Mouse (Mus musculus): ENCODE measurements around the gene Clmp. TPM values are rescaled to one million over a fixed set of nuclear protein-coding genes. Genes with fewer than 3 reads are reported as not detected.
A peak's percentile ranks its signal among the peaks of the same experiment; 100 is the strongest.

Clmp gene
- 11.8 and 16.5 TPM in 2 replicates for polyA plus RNA-seq (2012; rRNA removed)

DNA sequence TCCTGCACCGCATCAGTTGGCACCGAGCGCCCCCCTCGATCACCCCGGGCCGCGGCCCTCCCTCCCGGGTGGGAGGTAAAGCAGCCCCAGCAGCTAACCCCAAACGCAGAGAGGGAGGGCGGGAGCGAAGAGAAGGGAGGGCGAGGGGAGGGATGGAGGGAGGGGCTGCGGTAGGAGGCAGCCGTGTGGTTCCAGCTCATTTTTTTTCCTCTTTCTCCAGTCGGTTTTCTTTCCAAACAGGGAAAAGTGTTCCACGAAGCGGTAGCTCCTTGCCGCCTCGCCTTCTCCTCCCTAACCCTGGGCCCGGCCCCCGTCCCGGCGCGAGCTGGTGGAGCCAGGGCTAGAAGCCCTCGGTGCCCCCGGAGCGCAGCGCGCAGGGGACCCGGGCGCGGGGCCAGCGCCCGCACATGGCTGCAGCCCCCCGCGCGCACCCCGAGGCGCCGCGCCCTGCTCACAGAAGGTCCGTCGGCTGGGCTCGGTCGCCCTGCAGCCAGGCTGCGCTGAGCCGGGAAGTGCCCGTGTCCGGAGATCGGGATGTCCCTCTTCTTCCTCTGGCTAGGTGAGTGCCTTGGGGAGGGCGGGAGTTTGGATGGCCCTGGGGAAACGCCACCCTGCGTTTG is at the start of gene Clmp:
Clmp (plus strand) TSS at position 162 of the 620 bp plus-strand sequence.
- TF ChIP-seq CTCF (IDR thresholded peaks at IDR 0.05; ENCODE audit: insufficient read depth, low read length) (no peak), POLR2A (IDR thresholded peaks at IDR 0.05; ENCODE audit: borderline replicate concordance, extremely low read depth, low read depth, low read length) (no peak)
- peak within 1 kb of the TSS; percentile 36 for H3K4me3 ChIP-seq (replicated peaks; ENCODE audit: extremely low read depth, low read depth, low read length)
- WGBS: 1% methylated on average over 52 of the region's 53 CpGs
- DNase-seq: no peak
- no peaks in the 10 kb centered on the region for H3K4me1 ChIP-seq (ENCODE audit: control insufficient read depth, insufficient read depth, low read length)

DNA sequence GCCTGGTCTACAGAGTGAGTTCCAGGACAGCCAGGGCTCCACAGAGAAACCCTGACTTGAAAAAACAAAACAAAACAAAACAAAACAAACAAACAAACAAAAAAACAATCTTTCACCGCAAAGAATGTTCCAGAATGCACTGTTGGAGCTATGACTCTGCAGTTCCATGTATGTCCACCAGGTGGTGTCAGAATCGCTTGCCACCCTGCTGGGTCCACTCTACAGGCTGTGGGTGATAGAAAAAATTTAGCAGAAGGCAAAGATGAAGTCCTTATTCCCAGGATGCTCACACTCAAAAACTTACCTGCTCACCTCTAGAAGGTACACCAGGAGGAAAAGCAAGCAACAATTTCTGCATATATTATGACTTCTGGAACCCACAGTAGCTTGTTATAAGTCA is 49.7 kb upstream of the Clmp start:
- H3K4me3 ChIP-seq (replicated peaks; ENCODE audit: extremely low read depth, low read depth, low read length): no peak overlapping the region
- DNase-seq: peak; percentile 51
- peak; percentile 95 for TF ChIP-seq CTCF (IDR thresholded peaks at IDR 0.05; ENCODE audit: insufficient read depth, low read length)
- TF ChIP-seq POLR2A (IDR thresholded peaks at IDR 0.05; ENCODE audit: borderline replicate concordance, extremely low read depth, low read depth, low read length): no peak
- 1% methylated on average over 2 of the region's 2 CpGs for WGBS
- H3K4me1 ChIP-seq (ENCODE audit: control insufficient read depth, insufficient read depth, low read length): no peaks in the 10 kb centered on the region

DNA sequence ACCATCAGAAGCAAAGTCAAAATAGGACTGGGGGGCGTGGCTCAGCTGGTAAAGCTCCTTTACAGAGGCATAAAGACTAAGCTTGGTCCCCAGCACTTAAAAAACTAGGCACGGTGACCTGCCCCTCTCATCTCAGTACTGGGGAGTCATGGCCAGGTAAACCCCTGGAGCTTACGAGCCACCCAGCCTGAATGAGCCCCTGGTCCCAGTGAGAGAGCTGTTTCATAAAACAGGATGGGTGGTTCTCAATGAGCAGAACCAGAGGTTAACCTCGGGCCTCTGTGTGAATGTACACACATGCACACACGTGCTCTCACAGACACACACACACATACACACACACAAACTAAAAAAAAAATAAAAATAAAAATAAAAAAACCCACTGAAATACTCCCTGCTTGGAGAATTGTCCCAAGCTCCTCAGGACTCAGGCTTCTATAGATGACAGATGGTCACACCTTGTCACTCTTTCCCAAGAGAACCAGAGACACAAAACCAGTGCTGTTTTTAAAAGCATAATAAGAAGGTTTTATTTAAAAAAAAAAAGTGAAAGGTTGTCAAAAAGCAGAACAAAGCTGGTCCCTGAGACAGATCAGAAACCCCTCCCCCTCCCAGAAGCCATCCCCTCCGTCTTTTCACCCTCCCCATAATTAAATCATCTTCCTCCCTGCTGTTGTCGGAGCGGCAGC is 47.9 kb upstream of the Clmp start:
- TF ChIP-seq POLR2A (IDR thresholded peaks at IDR 0.05; ENCODE audit: borderline replicate concordance, extremely low read depth, low read depth, low read length) (no peak), CTCF (IDR thresholded peaks at IDR 0.05; ENCODE audit: insufficient read depth, low read length) (no peak)
- Histone ChIP-seq H3K4me3 (replicated peaks; ENCODE audit: extremely low read depth, low read depth, low read length) (peak overlapping the region; percentile 61), H3K4me1 (ENCODE audit: control insufficient read depth, insufficient read depth, low read length) (no peaks in the 10 kb centered on the region)
- DNase-seq: no peak
- 44% methylated on average over 8 of the region's 8 CpGs for WGBS

DNA sequence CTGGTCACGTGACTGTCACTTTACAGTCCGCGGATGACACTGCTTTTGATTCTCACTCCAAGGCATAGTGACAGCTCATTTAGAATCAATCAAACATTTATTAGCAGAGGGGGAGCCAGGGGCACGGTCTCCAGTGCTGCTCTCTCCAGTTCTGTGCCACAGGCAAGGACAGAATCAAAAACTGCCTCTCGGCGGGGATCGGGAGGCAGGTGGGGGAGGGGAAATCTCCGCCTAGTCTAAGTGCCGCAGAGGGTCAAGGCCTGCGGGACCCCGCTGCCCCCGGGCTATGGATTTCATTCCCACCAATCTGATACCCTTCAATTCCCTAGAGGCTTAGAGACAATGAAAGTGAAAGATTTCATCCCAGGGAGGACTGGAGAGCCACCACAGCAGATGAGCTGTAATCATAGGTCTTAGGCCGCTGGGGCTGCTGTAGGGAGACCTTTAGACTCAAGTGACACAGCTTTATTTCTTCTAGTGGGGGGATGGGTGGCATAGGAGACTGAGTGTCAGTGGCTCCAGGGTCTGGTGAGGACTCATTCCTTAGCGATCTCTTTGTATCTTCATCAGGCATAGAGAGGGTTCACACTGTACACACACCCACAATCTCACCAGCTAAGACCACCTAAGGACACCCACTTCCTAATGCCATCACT is 47.2 kb upstream of the Clmp start:
- Histone ChIP-seq H3K4me1 (ENCODE audit: control insufficient read depth, insufficient read depth, low read length) (no peaks in the 10 kb centered on the region), H3K4me3 (replicated peaks; ENCODE audit: extremely low read depth, low read depth, low read length) (peak overlapping the region; percentile 61)
- TF ChIP-seq POLR2A (IDR thresholded peaks at IDR 0.05; ENCODE audit: borderline replicate concordance, extremely low read depth, low read depth, low read length) (no peak), CTCF (IDR thresholded peaks at IDR 0.05; ENCODE audit: insufficient read depth, low read length) (no peak)
- WGBS: 11% methylated on average over 14 of the region's 14 CpGs
- DNase-seq: peak; percentile 39

DNA sequence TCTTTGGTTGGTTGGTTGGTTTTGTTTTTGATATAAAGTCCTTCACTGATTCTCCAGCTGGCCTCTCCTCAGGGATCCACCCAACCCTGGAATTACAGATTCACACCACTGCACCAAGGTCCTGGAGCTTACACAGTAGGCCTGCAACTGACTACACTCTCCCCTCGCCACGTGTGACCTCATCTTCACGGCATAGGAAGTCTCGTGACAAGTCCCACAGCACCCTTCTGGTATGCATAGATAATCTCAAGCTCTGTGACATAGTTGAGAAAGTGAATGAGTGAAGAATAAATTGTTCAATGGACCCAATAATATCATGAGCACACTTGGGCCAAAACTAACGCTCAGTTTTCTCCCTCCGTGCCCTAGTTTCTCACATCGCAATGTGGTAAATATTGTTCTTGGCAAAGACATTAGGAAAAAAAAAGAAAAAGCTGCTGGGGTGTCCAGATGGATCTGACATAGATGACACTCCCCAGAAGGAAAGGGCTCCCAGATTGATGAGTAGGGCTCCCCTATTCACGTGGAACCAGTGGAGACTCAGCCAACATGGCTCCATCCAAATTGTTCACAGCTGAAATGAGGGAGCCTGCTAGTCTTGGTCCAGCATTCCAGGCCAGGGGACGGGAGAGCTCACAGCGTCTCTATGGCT is 46.1 kb upstream of the Clmp start:
- Histone ChIP-seq H3K4me3 (replicated peaks; ENCODE audit: extremely low read depth, low read depth, low read length) (no peak overlapping the region), H3K4me1 (ENCODE audit: control insufficient read depth, insufficient read depth, low read length) (no peaks in the 10 kb centered on the region)
- DNase-seq: no peak
- TF ChIP-seq POLR2A (IDR thresholded peaks at IDR 0.05; ENCODE audit: borderline replicate concordance, extremely low read depth, low read depth, low read length) (no peak), CTCF (IDR thresholded peaks at IDR 0.05; ENCODE audit: insufficient read depth, low read length) (no peak)
- WGBS: 71% methylated on average over 10 of the region's 10 CpGs

DNA sequence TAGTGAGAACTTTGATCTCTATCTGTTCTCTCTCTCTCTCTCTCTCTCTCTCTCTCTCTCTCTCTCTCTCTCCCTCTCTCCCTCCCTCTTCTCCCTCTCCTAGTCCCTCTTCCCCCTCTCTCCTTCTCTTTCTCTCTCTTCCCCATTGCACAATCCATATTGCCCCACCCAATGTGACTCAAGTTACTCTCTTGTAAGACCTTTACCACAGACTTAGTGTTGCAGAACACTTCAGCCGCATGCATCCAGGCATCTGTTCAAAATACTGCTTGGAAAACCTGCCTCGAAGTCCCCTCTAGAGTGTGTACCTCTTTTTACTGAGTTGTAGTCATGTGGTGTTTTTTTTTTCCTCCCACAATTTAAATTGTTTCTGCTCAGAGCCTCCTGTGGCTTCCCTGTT is 44.4 kb upstream of the Clmp start:
- 51% methylated on average over 2 of the region's 2 CpGs for WGBS
- no peak for DNase-seq

DNA sequence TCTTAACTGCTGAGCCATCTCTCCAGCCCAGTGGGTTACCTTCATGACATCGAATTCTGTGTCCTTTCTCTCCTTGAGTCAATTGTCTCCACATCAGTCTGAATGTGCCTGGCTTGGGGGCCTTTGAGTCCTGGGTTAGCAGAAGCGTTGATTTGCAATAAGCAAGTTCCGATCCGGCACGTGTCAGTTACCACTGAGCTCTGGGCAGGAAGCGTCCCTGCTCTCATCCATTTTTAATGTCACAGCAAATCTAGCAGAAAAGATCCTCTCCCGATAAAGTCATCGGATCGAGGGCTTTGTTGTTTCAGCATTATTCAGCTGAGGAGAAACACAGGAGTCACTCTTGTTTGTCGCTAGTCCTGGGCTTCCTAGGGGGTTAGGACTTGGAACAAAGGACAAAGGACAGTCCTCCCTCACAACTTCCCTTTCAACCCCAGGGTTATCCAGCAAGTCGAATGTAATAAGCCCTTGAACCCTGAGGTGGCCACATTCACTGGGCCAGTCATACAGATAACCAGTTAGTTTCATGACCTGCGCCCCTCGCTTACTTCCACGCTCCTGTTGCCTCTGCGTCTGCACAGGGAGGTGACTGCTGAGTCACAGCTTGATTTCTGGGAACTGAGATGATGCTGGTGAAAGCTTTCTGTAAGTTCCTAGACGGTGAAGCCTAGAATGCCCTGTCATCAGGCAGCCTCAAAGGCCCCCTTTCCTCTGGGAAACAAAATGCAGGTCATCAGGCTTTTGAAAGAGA is 43.1 kb upstream of the Clmp start:
- H3K4me3 ChIP-seq (replicated peaks; ENCODE audit: extremely low read depth, low read depth, low read length): no peak overlapping the region
- no peaks in the 10 kb centered on the region for H3K4me1 ChIP-seq (ENCODE audit: control insufficient read depth, insufficient read depth, low read length)
- DNase-seq: no peak
- TF ChIP-seq CTCF (IDR thresholded peaks at IDR 0.05; ENCODE audit: insufficient read depth, low read length) (no peak), POLR2A (IDR thresholded peaks at IDR 0.05; ENCODE audit: borderline replicate concordance, extremely low read depth, low read depth, low read length) (no peak)
- 40% methylated on average over 16 of the region's 16 CpGs for WGBS

More for the DNA sequence above, 44.4 kb upstream of the Clmp start:
- H3K4me1 ChIP-seq (ENCODE audit: control insufficient read depth, insufficient read depth, low read length): no peaks in the 10 kb centered on the region
- no peak for TF ChIP-seq POLR2A (IDR thresholded peaks at IDR 0.05; ENCODE audit: borderline replicate concordance, extremely low read depth, low read depth, low read length)
- no peak for TF ChIP-seq CTCF (IDR thresholded peaks at IDR 0.05; ENCODE audit: insufficient read depth, low read length)
- H3K4me3 ChIP-seq (replicated peaks; ENCODE audit: extremely low read depth, low read depth, low read length): no peak overlapping the region

DNA sequence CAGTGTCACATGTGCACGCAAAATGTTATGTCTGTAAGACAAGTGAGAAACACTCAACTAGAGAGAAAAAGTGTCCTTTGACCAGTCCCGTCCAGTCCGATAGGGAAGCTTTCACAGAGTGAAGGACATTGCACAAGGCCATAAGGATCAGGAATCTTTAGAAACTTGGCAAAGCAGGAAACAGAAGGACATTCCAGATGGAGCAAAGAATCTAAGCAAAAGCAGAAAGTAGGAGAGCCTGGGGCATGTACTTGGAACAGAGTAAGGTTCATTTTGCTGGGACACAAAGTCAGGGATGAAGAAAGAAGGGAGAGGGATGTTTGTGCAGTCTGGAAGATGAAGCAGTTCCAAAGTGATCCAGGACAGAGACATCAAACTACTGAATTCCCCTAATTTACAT is 36.3 kb upstream of the Clmp start:
- WGBS: 75% methylated on average over 3 of the region's 3 CpGs
- Histone ChIP-seq H3K4me3 (replicated peaks; ENCODE audit: extremely low read depth, low read depth, low read length) (no peak overlapping the region), H3K4me1 (ENCODE audit: control insufficient read depth, insufficient read depth, low read length) (no peaks in the 10 kb centered on the region)
- no peak for DNase-seq
- TF ChIP-seq POLR2A (IDR thresholded peaks at IDR 0.05; ENCODE audit: borderline replicate concordance, extremely low read depth, low read depth, low read length): no peak
- no peak for TF ChIP-seq CTCF (IDR thresholded peaks at IDR 0.05; ENCODE audit: insufficient read depth, low read length)

DNA sequence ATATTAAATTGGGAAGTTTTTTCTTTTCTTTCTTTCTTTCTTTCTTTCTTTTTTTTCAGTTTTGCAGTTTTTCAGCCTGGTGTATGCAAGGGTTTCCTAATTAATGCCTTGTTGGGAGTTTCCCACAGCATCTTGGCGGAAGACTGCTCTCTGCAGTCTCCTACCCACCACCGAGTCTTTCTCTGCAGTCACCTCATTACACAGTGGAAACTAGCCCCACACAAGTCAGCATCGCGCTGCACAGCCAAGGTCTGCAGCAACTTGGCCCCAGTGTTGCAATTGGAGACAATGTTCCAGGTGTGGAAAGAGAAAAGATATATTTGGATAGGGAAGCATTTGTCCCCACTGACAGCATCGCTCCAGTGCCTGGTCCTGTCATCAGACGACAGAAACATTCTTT is 35.8 kb upstream of the Clmp start:
- TF ChIP-seq CTCF (IDR thresholded peaks at IDR 0.05; ENCODE audit: insufficient read depth, low read length) (no peak), POLR2A (IDR thresholded peaks at IDR 0.05; ENCODE audit: borderline replicate concordance, extremely low read depth, low read depth, low read length) (no peak)
- no peak for DNase-seq
- 64% methylated on average over 6 of the region's 6 CpGs for WGBS
- Histone ChIP-seq H3K4me3 (replicated peaks; ENCODE audit: extremely low read depth, low read depth, low read length) (no peak overlapping the region), H3K4me1 (ENCODE audit: control insufficient read depth, insufficient read depth, low read length) (no peaks in the 10 kb centered on the region)
